Mouse (Mus musculus) hindbrain, embryonic 16.5 days (tissue): ENCODE data around the gene Wnt16. TPM values are rescaled to one million over a fixed set of nuclear protein-coding genes. Genes with fewer than 3 reads are reported as not detected.
"Not testable (repeated sequence)": the region's sequence is repeated elsewhere in the genome, so short reads cannot be mapped to it uniquely, and the experiment has no call there.

Experiments
- ATAC-seq: fragments of 200-750 bp; cut with Nextera tagmentation; 2 replicates; pipeline ENCODE4 v1.8.0; 2017; ENCODE audit warnings: moderate TSS enrichment, moderate library complexity
- H3K27ac ChIP-seq: fragments of 300-500 bp; sonication (generic); 2 replicates; pipeline ENCODE4 v1.5.1; 2014; ENCODE audit warnings: low read depth, mild to moderate bottlenecking, control low read depth, low read length, moderate library complexity
- H3K27me3 ChIP-seq: fragments of 300-500 bp; sonication (generic); replicated peaks from 2 replicates; pipeline ENCODE4 v1.6.1; 2014; ENCODE audit warnings: low read length; ENCODE audit not compliant: control insufficient read depth, insufficient read depth
- H3K36me3 ChIP-seq: fragments of 300-500 bp; sonication (generic); 2 replicates; pipeline ENCODE4 v1.6.1; 2014; ENCODE audit warnings: mild to moderate bottlenecking, low read length, moderate library complexity, mixed read lengths; ENCODE audit not compliant: control insufficient read depth, insufficient read depth
- H3K4me1 ChIP-seq: fragments of 300-500 bp; sonication (generic); 2 replicates; pipeline ENCODE4 v1.6.1; 2014; ENCODE audit warnings: low read depth, low read length; ENCODE audit not compliant: control insufficient read depth, insufficient read depth
- H3K4me2 ChIP-seq: fragments of 300-500 bp; sonication (generic); 2 replicates; pipeline ENCODE4 v1.6.1; 2014; ENCODE audit warnings: mild to moderate bottlenecking, low read length, control low read depth, moderate library complexity
- H3K4me3 ChIP-seq: fragments of 300-500 bp; sonication (generic); 2 replicates; pipeline ENCODE4 v1.5.1; 2014; ENCODE audit warnings: mild to moderate bottlenecking, low read length, control low read depth, moderate library complexity
- H3K9ac ChIP-seq: fragments of 300-500 bp; sonication (generic); 2 replicates; pipeline ENCODE4 v1.6.1; 2014; ENCODE audit warnings: low read depth, mild to moderate bottlenecking, control low read depth, low read length, moderate library complexity
- H3K9me3 ChIP-seq: fragments of 300-500 bp; sonication (generic); 2 replicates; pipeline ENCODE4 v1.6.1; 2014; ENCODE audit warnings: mild to moderate bottlenecking, low read length, moderate library complexity; ENCODE audit not compliant: control insufficient read depth
- WGBS: fragments of 180-500 bp; shearing (Covaris S2); extraction: QIAGEN DNeasy Blood & Tissue Kit; methylation state at CpG from one replicate; pipeline ENCODE4 v1.1.7; 2014; 5-methylcytosine and 5-hydroxymethylcytosine counted together
- polyA plus RNA-seq: library from polyadenylated mRNA; unstranded; fragments of >200 nt; fragmentation: Nextera tagmentation; extraction: Ambion mirVana; gene quantifications from 2 replicates; pipeline ENCODE4 v1.2.1, GENCODE M21; 2015

Gene Wnt16
- polyA plus RNA-seq = 0.51 and 0.59 TPM in 2 replicates

GRCm38 (mm10) chr6:22288004-22288736, at the start of gene Wnt16:
TSS of gene Wnt16 (plus strand) at chr6:22288227.
- ATAC-seq = peak; percentile 72
- Histone ChIP-seq H3K9me3 (no peaks in the 10 kb centered on the region), H3K27me3 (peaks cover 23% of the 10 kb centered on the region), H3K27ac (no peak within 1 kb of the TSS), H3K4me1 (peaks cover 19% of the 10 kb centered on the region), H3K36me3 (no peaks in the 10 kb centered on the region), H3K4me3 (peak within 1 kb of the TSS; percentile 46), H3K4me2 (peak within 1 kb of the TSS; percentile 87), H3K9ac (peak within 1 kb of the TSS; percentile 37)
- WGBS = 1% methylated on average over 18 of the region's 20 CpGs

DNA sequence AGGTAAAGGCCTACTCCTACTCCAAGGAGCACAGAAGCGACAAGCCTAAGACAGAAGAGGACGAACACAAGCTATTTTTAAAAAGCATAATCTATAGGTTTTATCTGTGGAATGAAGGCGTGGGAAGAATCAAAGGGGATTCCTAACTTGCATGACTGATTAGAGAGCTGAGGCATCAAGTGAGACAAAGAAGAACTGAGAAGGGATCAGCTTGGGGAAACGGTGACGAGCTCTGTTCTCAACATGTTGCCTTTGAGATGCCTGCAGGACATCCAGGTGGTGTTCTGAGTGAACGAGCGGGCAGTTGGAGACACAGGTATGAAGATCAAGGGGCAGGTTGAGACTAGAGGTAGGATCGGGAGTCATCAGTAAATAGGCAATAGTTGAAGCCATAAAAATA, 44.7 kb upstream of the Wnt16 start:
- WGBS = 78% methylated on average over 8 of the region's 8 CpGs
- H3K36me3 ChIP-seq = no peaks in the 10 kb centered on the region
- no peak overlapping the region for H3K4me2 ChIP-seq
- no peaks in the 10 kb centered on the region for H3K4me1 ChIP-seq
- H3K27ac ChIP-seq = no peak overlapping the region
- no peak for ATAC-seq
- H3K27me3 ChIP-seq = no peaks in the 10 kb centered on the region
- H3K9me3 ChIP-seq = 0 out of 2 replicates have a peak, but pooled peaks cover 2% of the 10 kb centered on the region
- no peak overlapping the region for H3K9ac ChIP-seq
- no peak overlapping the region for H3K4me3 ChIP-seq

DNA sequence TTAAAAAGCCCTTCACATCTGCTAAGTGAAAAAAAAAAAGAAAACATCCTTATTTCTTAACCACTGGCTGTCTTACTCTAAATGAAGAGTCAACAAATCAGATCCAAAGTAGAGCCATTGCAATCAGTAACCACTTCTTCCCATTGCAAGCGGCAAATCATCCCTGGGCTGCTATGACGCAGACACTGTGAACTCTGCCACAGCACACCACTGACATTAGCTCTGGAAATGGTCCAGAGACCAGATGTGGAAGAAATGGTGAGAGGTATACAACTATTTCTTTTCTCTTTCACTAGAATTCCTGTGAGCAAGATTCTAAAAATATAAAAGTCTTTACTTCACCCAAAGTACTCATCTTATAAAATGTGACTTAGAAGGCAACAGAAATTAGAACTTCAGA, 41.3 kb upstream of the Wnt16 start:
- no peaks in the 10 kb centered on the region for H3K27me3 ChIP-seq
- no peak overlapping the region for H3K4me3 ChIP-seq
- no peaks in the 10 kb centered on the region for H3K4me1 ChIP-seq
- H3K9ac ChIP-seq = no peak overlapping the region
- 0 out of 2 replicates have a peak, but pooled peaks cover 2% of the 10 kb centered on the region for H3K9me3 ChIP-seq
- no peak overlapping the region for H3K27ac ChIP-seq
- H3K4me2 ChIP-seq = no peak overlapping the region
- no peak for ATAC-seq
- H3K36me3 ChIP-seq = no peaks in the 10 kb centered on the region
- 94% methylated on average over 2 of the region's 2 CpGs for WGBS

GRCm38 (mm10) chr6:22258784-22259183, 29.2 kb upstream of the Wnt16 start:
- Histone ChIP-seq H3K4me2 (no peak overlapping the region), H3K36me3 (no peaks in the 10 kb centered on the region), H3K9ac (no peak overlapping the region), H3K27ac (no peak overlapping the region), H3K4me3 (no peak overlapping the region), H3K9me3 (no peaks in the 10 kb centered on the region), H3K4me1 (no peaks in the 10 kb centered on the region), H3K27me3 (no peaks in the 10 kb centered on the region)
- 85% methylated on average over 4 of the region's 4 CpGs for WGBS
- no peak for ATAC-seq

- H3K9me3 ChIP-seq = no peaks in the 10 kb centered on the region
- no peaks in the 10 kb centered on the region for H3K27me3 ChIP-seq
- 71% methylated on average over 4 of the region's 4 CpGs for WGBS
- no peak for ATAC-seq
- no peak overlapping the region for H3K4me2 ChIP-seq
- H3K9ac ChIP-seq = no peak overlapping the region
- no peak overlapping the region for H3K27ac ChIP-seq
- H3K4me3 ChIP-seq = no peak overlapping the region
- H3K4me1 ChIP-seq = no peaks in the 10 kb centered on the region
- H3K36me3 ChIP-seq = no peaks in the 10 kb centered on the region
Measured at GRCm38 (mm10) chr6:22262519-22262918, 25.5 kb upstream of the Wnt16 start.

DNA sequence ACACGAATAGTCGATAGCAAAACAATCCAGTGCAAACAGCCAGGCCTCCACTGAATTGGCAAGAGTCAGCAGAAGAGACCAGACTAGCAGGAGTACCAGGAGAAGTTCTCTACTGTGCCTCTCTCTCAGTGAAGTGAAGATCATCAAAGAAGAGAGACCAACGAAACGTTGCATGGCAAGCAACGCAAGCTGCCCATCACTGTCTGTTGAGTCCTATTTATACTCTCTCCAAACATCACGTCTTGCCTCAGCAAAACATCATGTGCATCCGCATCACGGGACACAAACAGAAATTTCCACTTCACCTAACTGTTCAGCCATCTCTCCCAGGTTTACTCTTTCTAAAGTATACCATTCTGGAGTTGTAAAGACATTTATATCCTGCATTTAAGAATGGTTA, 23.9 kb upstream of the Wnt16 start:
- H3K27ac ChIP-seq, H3K27me3 ChIP-seq, ATAC-seq, H3K9ac ChIP-seq, H3K4me1 ChIP-seq, H3K36me3 ChIP-seq, H3K4me2 ChIP-seq, H3K4me3 ChIP-seq, H3K9me3 ChIP-seq: not testable (repeated sequence)
- WGBS = 90% methylated on average over 8 of the region's 8 CpGs

DNA sequence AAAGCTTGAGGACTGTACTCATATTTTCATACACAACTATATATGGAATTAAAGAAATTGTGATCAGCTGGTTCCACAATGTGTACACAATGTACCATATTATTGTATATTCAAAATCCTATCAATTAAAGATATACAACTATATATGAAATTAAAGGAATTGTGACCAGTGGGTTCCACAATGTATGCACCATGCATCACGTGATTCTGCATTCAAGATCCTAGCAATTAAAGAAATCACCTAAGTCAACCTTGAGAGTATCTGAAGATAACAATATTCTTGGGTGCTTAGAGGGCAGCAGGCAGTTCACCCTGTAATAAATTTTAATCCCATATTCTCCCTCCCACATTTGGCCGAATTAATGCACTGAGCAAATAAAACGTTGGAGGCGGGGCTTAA, 22.0 kb upstream of the Wnt16 start:
- Histone ChIP-seq H3K4me1 (no peaks in the 10 kb centered on the region), H3K9me3 (no peaks in the 10 kb centered on the region), H3K4me2 (no peak overlapping the region), H3K27me3 (no peaks in the 10 kb centered on the region), H3K27ac (no peak overlapping the region), H3K36me3 (no peaks in the 10 kb centered on the region), H3K4me3 (no peak overlapping the region), H3K9ac (no peak overlapping the region)
- WGBS = 87% methylated on average over 4 of the region's 4 CpGs
- no peak for ATAC-seq

GRCm38 (mm10) chr6:22267807-22268667, 20.0 kb upstream of the Wnt16 start:
- H3K27me3 ChIP-seq = no peaks in the 10 kb centered on the region
- no peaks in the 10 kb centered on the region for H3K36me3 ChIP-seq
- H3K9ac ChIP-seq = no peak overlapping the region
- H3K4me3 ChIP-seq = no peak overlapping the region
- H3K27ac ChIP-seq = no peak overlapping the region
- H3K9me3 ChIP-seq = no peaks in the 10 kb centered on the region
- H3K4me2 ChIP-seq = no peak overlapping the region
- no peak for ATAC-seq
- 84% methylated on average over 5 of the region's 5 CpGs for WGBS
- H3K4me1 ChIP-seq = no peaks in the 10 kb centered on the region

- no peaks in the 10 kb centered on the region for H3K4me1 ChIP-seq
- no peak overlapping the region for H3K4me3 ChIP-seq
- no peak overlapping the region for H3K27ac ChIP-seq
- H3K9ac ChIP-seq = no peak overlapping the region
- no peaks in the 10 kb centered on the region for H3K36me3 ChIP-seq
- H3K4me2 ChIP-seq = no peak overlapping the region
- ATAC-seq = no peak
- H3K27me3 ChIP-seq = no peaks in the 10 kb centered on the region
- no peaks in the 10 kb centered on the region for H3K9me3 ChIP-seq
Measured at GRCm38 (mm10) chr6:22268677-22269076, 19.4 kb upstream of the Wnt16 start.
